Mouse (Mus musculus) c-Kit-positive CD71-positive TER-119-positive erythroid progenitor cells, embryonic 14.5 days (primary cell): Measurements from ENCODE around the gene Ngef.
A peak's percentile ranks its signal among the peaks of the same experiment; 100 is the strongest.
"Not testable (repeated sequence)": the region's sequence is repeated elsewhere in the genome, so short reads cannot be mapped to it uniquely, and the experiment has no call there.

ENCODE experiments used
- DNase-seq: peaks from one replicate; pipeline ENCODE4 v3.0.0-alpha.2; 2013; ENCODE audit warnings: low spot score

Ngef gene

DNA sequence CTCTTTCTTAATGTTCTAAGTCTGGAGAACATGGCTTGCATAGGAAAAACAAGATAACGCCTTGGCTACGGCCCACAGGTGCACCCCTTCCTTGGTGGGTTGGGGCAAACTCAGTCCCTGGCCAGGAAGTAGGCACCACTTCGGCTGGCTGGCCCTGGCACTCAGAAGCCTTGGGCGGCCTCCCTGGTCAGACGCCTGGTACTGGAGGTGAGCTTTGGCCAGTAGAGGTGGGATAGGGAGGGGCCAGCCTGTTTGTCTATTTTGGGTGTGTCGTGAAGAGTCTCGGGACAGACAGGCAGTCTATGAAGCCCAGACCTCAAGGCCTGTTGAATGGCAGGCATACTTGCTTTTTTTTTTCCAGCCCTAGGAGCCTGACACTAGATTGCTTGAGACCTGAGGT lies 101.1 kb downstream of the Ngef start:
- no peak for DNase-seq

DNA sequence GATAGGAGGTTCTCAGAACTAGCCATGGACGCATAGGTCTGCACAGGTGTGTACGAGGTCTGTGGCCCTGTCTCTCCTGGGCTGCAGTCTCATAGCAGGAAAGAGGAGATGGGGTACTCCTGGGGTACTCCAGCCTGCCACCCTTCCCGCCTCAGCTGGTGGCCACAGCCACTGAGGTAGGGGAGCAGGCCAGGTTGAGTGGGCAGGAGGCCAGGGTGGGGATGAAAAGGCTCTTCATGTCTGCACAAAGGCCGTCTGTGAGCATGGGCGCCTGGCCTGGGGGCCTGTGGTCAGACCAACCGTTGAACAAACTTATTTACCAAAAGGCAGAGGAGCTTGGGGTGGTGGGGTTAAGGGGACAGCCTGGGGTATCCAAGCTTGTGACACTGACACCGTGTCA lies 101.8 kb downstream of the Ngef start:
- no peak for DNase-seq

DNA sequence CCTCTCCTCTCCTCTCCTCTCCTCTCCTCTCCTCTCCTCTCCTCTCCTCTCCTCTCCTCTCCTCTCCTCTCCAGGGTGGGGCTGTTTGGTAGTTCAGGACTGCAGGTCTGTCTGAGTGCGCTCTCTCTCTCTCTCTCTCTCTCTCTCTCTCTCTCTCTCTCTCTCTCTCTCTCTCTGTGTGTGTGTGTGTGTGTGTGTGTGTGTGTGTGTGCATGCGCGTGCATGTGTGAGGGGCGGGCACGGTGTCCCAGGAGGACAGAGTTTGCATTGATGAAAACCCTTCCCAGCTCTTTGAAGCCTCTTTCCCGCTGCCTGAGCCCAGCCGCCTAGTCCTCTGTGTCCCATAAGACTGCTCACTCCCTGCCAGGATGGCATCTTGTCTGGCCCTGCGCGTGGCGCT lies 103.7 kb downstream of the Ngef start, which contains the start of gene Snorc:
Gene Snorc, plus strand, starts transcription at position 301 of the 400 bp plus-strand sequence.
- DNase-seq, result not testable (repeated sequence)

DNA sequence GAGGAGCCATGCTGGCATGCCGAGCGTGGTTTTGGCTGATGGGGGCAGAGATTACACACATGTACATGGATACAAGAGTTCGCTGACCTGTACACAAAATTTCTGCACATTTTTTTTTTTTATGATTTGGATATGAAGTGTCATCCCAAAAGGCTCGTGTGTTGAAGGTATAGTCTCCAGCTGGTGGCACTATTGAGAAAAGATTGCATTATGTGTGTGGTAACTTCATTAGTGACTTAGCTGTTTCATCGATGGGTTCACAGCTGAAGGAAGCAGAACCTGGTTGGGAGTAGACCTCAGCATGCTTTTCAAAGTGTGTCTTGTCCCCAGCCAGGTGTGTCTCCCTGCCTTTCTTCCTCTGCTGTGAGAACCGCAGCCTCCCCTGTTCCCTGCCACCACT lies 105.3 kb downstream of the Ngef start:
- no peak for DNase-seq

DNA sequence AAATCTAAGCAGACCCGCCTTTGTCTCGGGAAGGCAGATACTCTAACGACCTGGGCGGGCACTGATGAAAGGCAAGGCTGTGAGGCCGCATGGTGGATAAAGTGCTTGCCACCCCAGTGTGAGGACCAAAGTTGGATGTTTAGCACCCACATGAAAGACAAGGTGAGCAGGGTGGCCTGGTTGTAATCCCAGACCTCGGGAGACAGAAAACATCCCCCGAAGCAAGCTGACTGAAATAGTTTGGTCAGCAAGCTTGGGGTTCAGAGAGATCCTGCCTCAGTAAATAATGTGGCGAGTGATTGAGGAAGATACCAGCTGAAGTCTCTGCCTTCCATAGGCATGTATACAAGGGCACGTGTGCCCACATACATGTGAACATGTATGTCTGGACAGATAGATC lies 106.2 kb downstream of the Ngef start:
- DNase-seq, result no peak

DNA sequence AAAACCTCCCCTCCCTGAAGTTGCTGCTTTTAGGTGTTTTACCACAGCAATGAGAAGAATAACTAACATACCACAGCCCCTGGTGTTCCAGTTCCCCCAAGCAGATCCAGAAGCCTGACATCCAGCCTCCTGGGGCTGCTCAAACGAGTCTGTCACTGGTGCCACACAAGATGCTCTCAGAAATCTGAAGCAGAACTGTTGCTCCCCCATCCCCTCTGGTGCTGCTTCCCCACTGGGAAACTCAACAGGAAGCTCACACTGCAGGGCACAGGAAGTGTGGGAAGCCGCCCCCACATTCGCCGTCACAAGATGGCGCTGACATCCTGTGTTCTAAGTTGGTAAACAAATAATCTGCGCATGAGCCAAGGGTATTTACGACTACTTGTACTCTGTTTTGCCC lies 113.8 kb downstream of the Ngef start:
- not testable (repeated sequence) for DNase-seq

DNA sequence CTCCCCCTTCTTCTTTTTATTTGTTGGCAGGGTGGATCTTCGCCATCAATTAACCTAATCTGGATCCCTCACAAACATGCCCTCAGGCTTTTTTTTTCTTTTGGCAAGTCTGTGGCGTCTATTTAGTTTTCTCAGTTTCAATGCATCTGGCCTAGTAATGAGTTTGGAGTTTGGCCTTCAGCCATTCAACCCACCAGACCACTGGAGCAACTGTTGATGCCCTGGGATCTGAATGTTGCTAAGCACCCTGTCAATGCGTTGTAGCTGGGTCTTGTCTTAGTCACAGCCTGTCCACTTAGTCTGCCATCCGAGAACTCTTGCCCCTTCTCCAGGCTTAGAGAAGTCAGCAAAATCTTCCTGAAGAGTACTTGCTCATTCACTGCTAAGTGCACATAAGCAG lies 115.6 kb downstream of the Ngef start:
- no peak for DNase-seq

DNA sequence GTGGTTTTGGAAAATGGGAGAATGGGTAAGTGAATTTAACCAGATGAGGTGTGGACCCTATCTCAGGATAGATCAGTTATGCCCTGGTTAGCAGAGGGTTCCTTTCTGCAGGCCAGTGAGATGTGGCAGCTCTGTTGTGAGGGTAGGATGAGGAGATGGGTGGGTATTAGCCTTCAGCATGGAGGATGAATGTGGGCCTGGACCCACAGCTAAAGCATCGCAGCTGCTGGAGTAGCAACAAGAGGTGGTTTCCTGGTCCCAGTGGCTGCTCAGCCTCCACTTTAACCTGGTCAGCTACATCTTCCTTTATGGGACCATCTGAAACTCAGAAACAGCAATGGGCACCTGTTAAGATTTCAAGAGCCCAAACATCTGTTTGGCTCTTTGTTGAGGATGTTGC lies 117.2 kb downstream of the Ngef start:
- no peak for DNase-seq

DNA sequence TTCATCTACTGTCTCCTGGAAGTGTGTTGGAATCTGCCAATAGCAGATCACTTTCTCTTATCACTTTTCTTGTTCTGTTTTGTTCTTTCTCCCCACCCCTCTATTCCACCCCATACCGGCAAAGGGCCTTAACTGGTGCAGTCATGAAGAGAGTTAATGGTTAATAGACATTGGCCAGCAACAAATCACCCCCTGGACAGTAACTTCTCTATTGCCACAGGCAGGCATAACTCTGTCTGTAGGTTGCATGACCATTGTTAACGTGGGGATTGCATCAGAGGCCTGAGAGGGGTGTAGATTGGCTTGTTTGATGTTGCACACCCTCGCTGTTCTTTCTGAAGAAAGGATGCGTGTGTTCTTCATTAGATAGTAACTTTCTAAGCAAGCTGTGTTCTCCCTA lies 124.2 kb downstream of the Ngef start:
- DNase-seq, result no peak

DNA sequence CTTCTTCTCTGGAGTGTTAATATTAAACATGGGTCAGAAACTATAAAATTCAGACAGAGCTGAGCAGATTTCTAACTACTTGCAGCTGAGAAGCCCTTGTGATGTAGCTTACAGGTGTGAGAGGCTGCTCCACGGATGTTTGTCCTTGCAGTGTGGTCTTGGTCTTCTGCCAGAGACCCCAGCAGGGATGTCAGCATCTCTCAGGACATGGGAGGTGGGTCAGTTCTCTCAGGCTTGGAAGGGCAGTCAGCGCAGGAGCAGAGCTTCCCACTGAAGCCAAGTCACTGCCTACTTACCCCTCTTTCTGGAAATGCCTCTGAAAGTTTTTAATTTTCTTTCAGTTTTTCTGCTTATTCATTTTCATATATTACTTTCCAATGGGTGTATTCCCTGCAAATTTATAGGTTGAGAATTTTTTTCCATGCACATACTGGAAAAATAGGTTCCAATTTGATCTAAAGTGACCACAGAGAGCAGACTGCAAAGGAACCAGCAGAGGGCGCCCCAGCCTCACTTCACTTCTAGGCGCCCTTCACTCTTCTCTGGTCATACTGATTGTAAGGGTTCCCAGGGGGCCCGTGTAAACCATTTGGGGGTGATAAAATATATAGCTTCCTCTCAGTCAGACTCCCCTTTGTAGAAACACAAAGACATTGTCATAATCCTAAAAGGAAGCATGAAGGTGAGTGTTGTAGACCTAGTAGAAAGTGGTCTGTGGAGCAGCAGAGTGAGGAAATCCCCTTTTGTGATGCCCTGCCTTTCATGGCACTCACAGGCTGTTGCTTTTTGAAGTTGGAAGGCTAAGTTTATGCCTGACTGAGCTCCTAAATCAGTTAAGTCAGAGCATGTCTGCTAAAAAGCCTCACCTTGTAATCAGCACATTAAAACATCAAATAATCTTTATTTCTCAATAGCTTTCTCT lies 126.2 kb downstream of the Ngef start:
- peak; percentile 53 for DNase-seq

DNA sequence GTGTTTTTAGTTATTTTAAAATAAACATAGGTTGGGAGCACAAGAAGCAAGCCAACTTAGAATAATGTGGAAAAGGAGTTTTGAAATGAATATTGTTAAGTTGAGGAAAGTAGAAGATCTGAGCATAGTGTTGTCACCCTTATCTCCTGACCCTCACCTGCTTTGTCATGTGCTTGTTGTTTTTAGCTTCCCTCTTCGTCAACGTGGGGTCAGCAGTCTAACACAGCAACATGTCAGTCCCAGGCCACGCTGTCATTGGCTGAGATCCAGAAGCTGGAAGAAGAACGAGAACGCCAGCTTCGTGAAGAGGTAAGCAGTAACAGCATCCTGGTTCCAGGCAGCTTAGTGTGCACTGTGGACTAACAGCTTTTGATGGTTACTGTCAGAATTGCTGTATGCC lies 137.1 kb downstream of the Ngef start:
- no peak for DNase-seq

DNA sequence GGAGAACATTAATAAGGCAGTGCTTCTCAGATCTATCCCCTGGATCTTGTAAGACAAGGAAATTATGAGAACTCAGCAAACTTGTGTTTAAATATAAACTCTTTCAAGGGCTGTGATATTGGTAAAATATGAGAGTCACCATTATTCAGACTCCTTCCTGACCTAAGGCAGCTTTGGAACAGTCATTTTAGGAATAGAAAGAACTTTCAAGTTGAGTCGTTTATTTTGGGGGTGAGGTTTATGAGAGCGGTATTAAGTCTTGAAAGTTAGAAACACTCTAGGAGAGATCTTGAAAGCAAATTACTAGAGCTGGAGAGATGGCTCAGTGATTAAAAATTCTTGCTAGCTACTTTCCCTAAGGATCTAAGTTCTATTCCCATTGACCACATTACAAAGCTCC lies 138.5 kb downstream of the Ngef start:
- no peak for DNase-seq
